Mouse (Mus musculus) lung, postnatal 0 days (tissue): ENCODE results near the gene Angpt4. TPM values are rescaled to one million over a fixed set of nuclear protein-coding genes. Genes with fewer than 3 reads are reported as not detected.

ENCODE experiments used
- ATAC-seq: fragments of 200-750 bp; cut with Nextera tagmentation; 2 replicates; pipeline ENCODE4 v1.8.0; 2017; ENCODE audit warnings: moderate library complexity
- DNase-seq: peaks from one replicate; pipeline ENCODE4 v3.0.0-alpha.2; 2016; ENCODE audit warnings: low spot score
- H3K27ac ChIP-seq: fragments of 300-500 bp; sonication (generic); 2 replicates; pipeline ENCODE4 v1.5.1; 2014; ENCODE audit warnings: antibody characterized with exemption, mild to moderate bottlenecking, low read length, mixed read lengths
- H3K27me3 ChIP-seq: fragments of 300-500 bp; sonication (generic); replicated peaks from 2 replicates; pipeline ENCODE4 v1.6.1; 2014; ENCODE audit warnings: low read length, mixed read lengths; ENCODE audit not compliant: insufficient read depth
- H3K36me3 ChIP-seq: fragments of 300-500 bp; sonication (generic); 2 replicates; pipeline ENCODE4 v1.6.1; 2014; ENCODE audit warnings: low read length, mixed read lengths; ENCODE audit not compliant: insufficient read depth
- H3K4me1 ChIP-seq: fragments of 300-500 bp; sonication (generic); 2 replicates; pipeline ENCODE4 v1.6.1; 2014; ENCODE audit warnings: antibody characterized with exemption, low read depth, low read length, mixed read lengths; ENCODE audit not compliant: insufficient read depth
- H3K4me2 ChIP-seq: fragments of 300-500 bp; sonication (generic); replicated peaks from 2 replicates; pipeline ENCODE4 v1.6.1; 2014; ENCODE audit warnings: low read depth, mild to moderate bottlenecking, low read length, moderate library complexity, mixed read lengths
- H3K4me3 ChIP-seq: fragments of 300-500 bp; sonication (generic); 2 replicates; pipeline ENCODE4 v1.5.1; 2014; ENCODE audit warnings: low read depth, low read length
- H3K9ac ChIP-seq: fragments of 300-500 bp; sonication (generic); replicated peaks from 2 replicates; pipeline ENCODE4 v1.6.1; 2014; ENCODE audit warnings: low read depth, mild to moderate bottlenecking
- H3K9me3 ChIP-seq: fragments of 300-500 bp; sonication (generic); 2 replicates; pipeline ENCODE4 v1.6.1; 2016; ENCODE audit warnings: low read length, mixed read lengths
- CTCF ChIP-seq: IDR thresholded peaks from 2 replicates; pipeline ENCODE4 v1.5.1; 2016; ENCODE audit warnings: antibody characterized with exemption, mild to moderate bottlenecking
- EP300 ChIP-seq: IDR thresholded peaks from 2 replicates; pipeline ENCODE4 v1.6.1; 2016; ENCODE audit warnings: antibody characterized with exemption, mild to moderate bottlenecking, control low read depth
- WGBS: fragments of 180-500 bp; shearing (Covaris S2); extraction: QIAGEN DNeasy Blood & Tissue Kit; methylation state at CpG from one replicate; pipeline ENCODE4 v1.1.7; 2014; 5-methylcytosine and 5-hydroxymethylcytosine counted together
- microRNA counts: library from miRNA; unstranded; fragments of <30 nt; microRNA quantifications from one replicate; lab custom pipeline; 2015
- microRNA-seq: library from miRNA; unstranded; fragments of <30 nt; microRNA quantifications from one replicate; pipeline ENCODE4, GENCODE M21; 2016
- polyA plus RNA-seq: library from polyadenylated mRNA; unstranded; fragments of >200 nt; fragmentation: Nextera tagmentation; extraction: Ambion mirVana; gene quantifications from 2 replicates; pipeline ENCODE4 v1.2.1, GENCODE M21; 2015

Angpt4 gene
- polyA plus RNA-seq, 1 experiment from 2014 or later = 0.13 TPM

DNA sequence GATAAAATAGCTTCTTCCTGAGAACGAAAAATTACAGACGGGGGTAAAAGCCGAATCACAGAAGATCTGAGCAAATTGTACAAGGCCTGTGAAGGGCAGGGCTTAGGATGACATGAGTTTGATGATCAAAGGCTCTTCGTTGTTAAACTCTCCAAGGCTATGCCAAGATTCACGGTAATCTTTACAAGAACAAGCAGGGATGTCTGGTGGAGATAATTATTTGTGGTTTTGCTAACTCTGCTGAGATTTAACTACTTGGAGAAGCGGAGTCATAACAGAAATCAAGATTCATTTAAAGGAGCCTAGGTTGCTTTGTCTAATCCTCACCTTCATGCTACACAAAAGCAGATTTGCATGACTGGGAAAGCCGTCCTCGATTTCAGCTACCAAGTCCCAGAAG is 75.9 kb downstream of the Angpt4 start:
- ATAC-seq (no peak), DNase-seq (no peak)
- H3K27ac ChIP-seq = no peak overlapping the region
- H3K27me3 ChIP-seq = no peaks in the 10 kb centered on the region
- H3K4me2 ChIP-seq = no peak overlapping the region
- 67% methylated on average over 8 of the region's 8 CpGs for WGBS
- H3K36me3 ChIP-seq = no peaks in the 10 kb centered on the region
- H3K9me3 ChIP-seq = no peaks in the 10 kb centered on the region
- H3K4me1 ChIP-seq = no peaks in the 10 kb centered on the region
- no peak overlapping the region for H3K9ac ChIP-seq
- no peak for TF ChIP-seq EP300
- TF ChIP-seq CTCF = no peak
- no peak overlapping the region for H3K4me3 ChIP-seq

DNA sequence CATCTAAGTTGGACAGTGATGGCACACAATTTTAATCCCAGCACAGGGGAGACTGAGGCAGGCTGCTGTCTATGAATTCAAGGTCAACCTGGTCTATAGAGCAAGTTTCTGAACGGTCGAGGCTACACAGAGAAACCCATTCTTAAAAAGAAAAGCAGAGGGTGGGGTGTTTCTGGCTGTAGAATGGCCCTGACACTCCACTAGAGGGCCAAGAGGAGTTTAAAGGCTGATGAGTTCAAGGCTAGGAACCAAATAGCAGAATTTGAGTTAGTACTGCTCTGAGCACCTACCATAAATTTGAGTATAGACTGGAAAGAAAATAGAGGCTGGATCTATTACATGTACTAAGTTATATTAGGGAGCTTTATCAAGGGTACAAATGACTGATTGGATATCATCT is 78.0 kb downstream of the Angpt4 start:
- no peaks in the 10 kb centered on the region for H3K36me3 ChIP-seq
- no peaks in the 10 kb centered on the region for H3K27me3 ChIP-seq
- 63% methylated on average over 2 of the region's 2 CpGs for WGBS
- ATAC-seq (no peak), DNase-seq (no peak)
- H3K9ac ChIP-seq = no peak overlapping the region
- no peak overlapping the region for H3K4me3 ChIP-seq
- H3K27ac ChIP-seq = no peak overlapping the region
- TF ChIP-seq CTCF (0 out of 2 replicates have a peak, but pooled peaks have one; percentile 8), EP300 (no peak)
- H3K4me2 ChIP-seq = no peak overlapping the region
- no peaks in the 10 kb centered on the region for H3K9me3 ChIP-seq
- no peaks in the 10 kb centered on the region for H3K4me1 ChIP-seq

DNA sequence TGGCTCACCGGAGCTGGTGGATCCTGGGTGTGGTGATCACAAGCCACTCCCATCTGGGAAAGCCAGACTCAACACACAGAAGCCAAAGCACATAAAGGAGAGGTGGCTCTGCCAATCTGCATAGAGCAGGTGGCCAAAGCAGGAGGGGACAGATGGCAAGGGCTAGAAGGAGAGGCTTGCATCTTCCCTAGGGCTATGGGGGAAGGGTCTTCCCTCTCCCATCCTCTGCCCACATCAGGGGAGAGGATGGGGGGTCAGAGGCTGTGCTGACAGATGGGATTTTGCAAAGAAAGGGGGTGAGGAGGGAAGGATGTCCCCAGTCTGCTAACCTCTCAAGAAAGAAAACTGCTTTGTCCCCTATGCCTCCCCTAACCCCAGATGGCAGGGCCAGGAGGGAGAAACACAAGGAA is 80.0 kb downstream of the Angpt4 start:
- H3K4me3 ChIP-seq = no peak overlapping the region
- no peaks in the 10 kb centered on the region for H3K9me3 ChIP-seq
- DNase-seq (no peak), ATAC-seq (0 out of 2 replicates have a peak, but pooled peaks have one; percentile 3)
- TF ChIP-seq CTCF (no peak), EP300 (no peak)
- no peaks in the 10 kb centered on the region for H3K27me3 ChIP-seq
- 18% methylated on average over 1 of the region's 1 CpGs for WGBS
- no peak overlapping the region for H3K27ac ChIP-seq
- no peaks in the 10 kb centered on the region for H3K36me3 ChIP-seq
- H3K4me2 ChIP-seq = no peak overlapping the region
- no peaks in the 10 kb centered on the region for H3K4me1 ChIP-seq
- no peak overlapping the region for H3K9ac ChIP-seq

GRCm38 (mm10) chr2:151991446-151991845 is 80.4 kb downstream of the Angpt4 start:
- Histone ChIP-seq H3K9ac (no peak overlapping the region), H3K4me3 (no peak overlapping the region), H3K4me1 (no peaks in the 10 kb centered on the region), H3K4me2 (no peak overlapping the region), H3K36me3 (no peaks in the 10 kb centered on the region), H3K9me3 (no peaks in the 10 kb centered on the region), H3K27ac (no peak overlapping the region), H3K27me3 (no peaks in the 10 kb centered on the region)
- WGBS = 39% methylated on average over 5 of the region's 5 CpGs
- DNase-seq (no peak), ATAC-seq (no peak)
- no peak for TF ChIP-seq EP300
- no peak for TF ChIP-seq CTCF

GRCm38 (mm10) chr2:151994350-151995122 is 83.5 kb downstream of the Angpt4 start:
- no peak overlapping the region for H3K27ac ChIP-seq
- DNase-seq = peak; percentile 82
- H3K4me2 ChIP-seq = peak overlapping the region; percentile 43
- ATAC-seq = no peak
- no peak overlapping the region for H3K9ac ChIP-seq
- no peaks in the 10 kb centered on the region for H3K4me1 ChIP-seq
- no peaks in the 10 kb centered on the region for H3K36me3 ChIP-seq
- H3K4me3 ChIP-seq = no peak overlapping the region
- no peaks in the 10 kb centered on the region for H3K27me3 ChIP-seq
- TF ChIP-seq CTCF (peak; percentile 93), EP300 (no peak)
- 7% methylated on average over 22 of the region's 22 CpGs for WGBS
- no peaks in the 10 kb centered on the region for H3K9me3 ChIP-seq

MicroRNAs encoded within 50 kb of the gene (microRNA counts, 519-probe panel; counts per million panel counts)
- microRNA mmu-miR-1953 (lab: Ali Mortazavi, UCI) = not detected

Small RNA genes within 50 kb of the gene (microRNA-seq; reads per million reads assigned to microRNA genes)
- not detected for gene Mir1953

Other genes with a start within 250 kb of the Angpt4 start
- gene Rad21l, start 242.7 kb upstream of the Angpt4 start, polyA plus RNA-seq = not detected in 2 replicates
- gene Tmem74b, start 209.2 kb upstream of the Angpt4 start, polyA plus RNA-seq = 0.57 and 0.63 TPM in 2 replicates
- gene Psmf1, start 167.0 kb upstream of the Angpt4 start, polyA plus RNA-seq = 32.5 and 38.5 TPM in 2 replicates
- gene Rspo4, start 68.3 kb upstream of the Angpt4 start, polyA plus RNA-seq = 1.7 and 2.6 TPM in 2 replicates
- 34.8 and 36.3 TPM in 2 replicates for gene Fam110a, start 69.0 kb downstream of the Angpt4 start, polyA plus RNA-seq
- 26.0 and 26.7 TPM in 2 replicates for gene Slc52a3, start 85.3 kb downstream of the Angpt4 start, polyA plus RNA-seq
- gene Scrt2, start 170.3 kb downstream of the Angpt4 start, polyA plus RNA-seq = not detected in 2 replicates
- 8.9 and 9.4 TPM in 2 replicates for gene Srxn1, start 194.3 kb downstream of the Angpt4 start, polyA plus RNA-seq
- 2.0 and 3.6 TPM in 2 replicates for gene Tcf15, start 232.4 kb downstream of the Angpt4 start, polyA plus RNA-seq